Mouse (Mus musculus): ENCODE data around the gene Prkag3.

DNA sequence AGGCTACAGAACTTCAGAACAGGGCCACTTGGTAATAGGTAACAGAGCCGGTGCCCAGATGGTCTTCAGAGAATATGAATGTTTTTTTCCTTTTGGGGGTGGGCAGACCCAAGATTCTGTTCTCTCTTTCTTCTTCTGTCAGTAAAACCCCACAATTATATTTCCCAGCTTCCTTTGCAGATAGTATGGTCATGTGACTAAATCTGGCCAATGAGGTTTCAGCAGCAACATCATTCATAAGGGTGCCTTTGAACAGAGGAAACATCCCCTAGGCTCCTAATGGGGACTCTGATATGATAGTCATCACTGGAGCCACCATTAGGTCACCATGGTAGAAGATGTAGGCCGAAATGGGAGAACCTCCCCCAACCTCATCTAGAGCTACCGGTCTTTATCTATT lies 3.8 kb upstream of the Prkag3 start:
- TF ChIP-seq CTCF (IDR thresholded peaks at IDR 0.05; ENCODE audit: low read depth) (no peak), EP300 (IDR thresholded peaks at IDR 0.05; ENCODE audit: low read depth) (no peak)

All from liver, postnatal 0 days (tissue).